Mouse (Mus musculus): ENCODE data around the gene Hoxb7.

Gene Hoxb7

DNA sequence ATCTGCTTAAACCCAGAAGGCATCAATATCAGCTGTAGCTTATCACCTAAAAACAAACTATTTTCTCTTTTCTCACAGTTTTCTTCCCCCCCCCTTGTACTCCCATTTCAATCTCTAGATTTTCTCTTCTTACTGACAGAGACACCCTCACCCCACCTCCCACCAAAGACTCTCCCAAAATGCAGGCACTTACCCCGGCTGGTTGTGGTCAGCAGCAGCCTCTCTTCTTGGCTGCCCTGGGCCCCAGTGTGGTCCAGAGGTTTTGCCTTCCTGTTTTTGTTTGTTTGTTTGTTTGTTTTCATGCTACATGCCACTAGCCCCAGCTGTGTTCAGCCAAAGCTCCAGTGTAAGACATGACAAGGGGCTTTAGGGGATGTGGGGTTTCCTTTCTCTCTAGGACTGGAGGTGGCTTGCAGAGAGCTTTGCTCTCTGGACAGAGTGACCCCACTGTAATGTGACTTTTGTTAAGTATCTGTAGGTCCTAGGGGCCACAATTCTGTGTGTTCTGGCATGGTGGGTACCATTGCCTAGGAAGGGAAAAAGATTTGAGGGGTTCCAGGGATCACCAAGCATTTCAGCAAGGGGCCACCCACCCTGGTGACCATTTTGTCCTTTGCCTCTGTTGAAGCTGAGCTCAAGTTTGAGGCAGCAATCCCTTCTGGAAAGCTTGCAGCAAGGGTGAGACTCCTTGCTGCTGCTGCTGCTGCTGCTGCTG is 18.2 kb upstream of the Hoxb7 start:
- no peak for DNase-seq

DNA sequence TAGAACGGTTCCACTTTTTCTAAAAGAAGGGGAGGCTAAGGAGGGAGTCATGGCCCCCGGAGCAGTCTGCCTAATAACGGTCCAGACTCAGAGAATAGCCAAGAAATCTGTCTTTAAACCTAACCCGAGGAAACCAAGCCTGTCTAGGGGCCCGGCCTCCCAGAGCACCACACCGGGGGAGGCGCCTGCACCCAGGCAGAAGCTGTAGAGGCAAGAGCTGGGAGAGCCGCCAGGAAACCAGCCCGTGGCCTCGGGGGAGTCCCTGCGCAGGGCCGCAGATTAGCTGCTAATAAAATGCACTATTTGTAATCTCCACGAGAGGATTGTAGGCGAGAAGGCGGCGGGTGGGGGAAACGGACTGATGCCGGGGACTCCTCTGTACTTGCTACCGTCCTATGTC is 16.6 kb upstream of the Hoxb7 start:
- no peak for DNase-seq

DNA sequence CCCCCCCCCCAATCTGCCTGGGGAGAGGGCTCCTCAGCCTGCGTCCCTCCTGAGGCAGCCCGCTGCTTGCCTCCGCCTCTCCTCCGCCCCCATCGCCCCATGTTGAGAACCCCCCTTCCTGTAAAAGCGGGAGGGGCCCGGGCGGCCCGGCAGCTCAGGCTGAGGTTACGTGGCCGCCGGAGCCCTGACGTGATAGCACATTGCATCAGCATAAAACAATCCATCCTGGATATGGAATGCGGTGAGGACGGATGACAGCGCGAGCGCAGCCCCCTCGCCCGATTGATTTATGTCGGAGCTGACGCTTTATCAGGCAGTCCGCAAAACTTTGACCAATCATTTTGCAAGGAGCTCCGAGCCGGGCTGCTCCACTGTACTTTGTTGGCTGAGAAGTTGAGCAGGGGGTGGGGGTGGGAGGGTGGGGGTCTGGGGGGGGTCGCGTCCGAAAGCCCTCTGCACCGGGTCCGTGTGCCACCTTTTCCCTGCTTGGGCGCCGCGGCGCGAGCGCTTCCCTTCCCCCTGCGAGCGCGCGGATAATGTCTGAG is 15.4 kb upstream of the Hoxb7 start, which contains the start of gene Hoxb9:
Hoxb9 (plus strand) TSS at position 462 of the 545 bp plus-strand sequence.
- no peak for DNase-seq

DNA sequence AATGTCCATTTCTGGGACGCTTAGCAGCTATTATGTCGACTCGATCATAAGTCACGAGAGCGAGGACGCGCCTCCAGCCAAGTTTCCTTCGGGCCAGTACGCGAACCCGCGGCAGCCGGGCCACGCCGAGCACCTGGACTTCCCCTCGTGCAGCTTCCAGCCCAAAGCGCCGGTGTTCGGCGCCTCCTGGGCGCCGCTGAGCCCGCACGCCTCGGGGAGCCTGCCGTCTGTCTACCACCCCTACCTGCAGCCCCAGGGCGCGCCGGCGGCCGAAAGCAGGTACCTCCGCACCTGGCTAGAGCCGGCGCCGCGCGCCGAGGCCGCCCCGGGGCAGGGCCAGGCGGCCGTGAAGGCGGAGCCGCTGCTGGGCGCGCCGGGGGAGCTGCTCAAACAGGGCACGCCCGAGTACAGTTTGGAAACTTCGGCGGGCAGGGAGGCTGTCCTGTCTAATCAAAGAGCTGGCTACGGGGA is 14.8 kb upstream of the Hoxb7 start:
- DNase-seq = no peak

DNA sequence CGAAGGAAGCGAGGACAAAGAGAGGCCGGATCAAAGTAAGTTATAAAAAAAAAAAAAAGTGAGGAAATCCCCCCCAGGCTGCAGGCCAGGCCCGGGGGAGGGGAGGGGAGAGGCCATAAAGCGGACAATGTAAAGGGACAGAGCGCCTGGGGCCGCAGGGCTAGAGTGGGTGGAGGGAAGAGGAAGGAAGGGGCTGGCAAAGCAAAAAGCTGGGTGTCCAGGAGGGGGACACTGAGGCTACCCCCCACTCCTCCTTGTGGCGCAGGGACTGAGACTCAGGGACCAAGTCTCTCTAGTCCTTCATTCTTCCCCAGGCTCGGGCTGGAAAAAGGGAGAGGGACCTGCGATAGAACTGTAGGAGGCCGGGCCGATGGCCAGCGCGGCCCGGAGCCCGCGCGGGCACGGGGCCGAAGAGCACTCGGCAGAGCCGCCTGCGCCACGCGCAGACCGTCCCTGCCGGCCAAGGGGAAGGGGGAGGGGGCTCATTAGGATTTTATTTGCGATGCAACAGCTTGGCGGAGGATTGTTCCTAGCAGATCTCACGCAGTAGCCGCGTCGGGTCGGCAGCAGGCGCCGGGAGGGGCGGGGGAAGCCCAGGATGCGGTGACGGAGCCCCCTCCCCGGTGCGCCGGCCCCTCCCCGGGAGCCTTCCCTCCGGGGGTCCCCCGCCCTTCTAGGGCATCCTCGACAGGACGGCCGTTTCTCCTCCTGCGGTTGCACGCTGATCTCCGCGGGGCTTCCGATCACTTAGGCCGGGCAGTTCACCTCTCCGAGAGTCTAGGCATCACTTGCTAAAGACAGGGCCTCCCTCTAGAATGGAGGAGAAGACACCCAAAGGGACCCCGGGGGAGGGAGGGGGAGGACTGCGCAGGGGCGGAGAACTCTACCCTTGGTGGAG is 14.2 kb upstream of the Hoxb7 start:
- no peak for DNase-seq

DNA sequence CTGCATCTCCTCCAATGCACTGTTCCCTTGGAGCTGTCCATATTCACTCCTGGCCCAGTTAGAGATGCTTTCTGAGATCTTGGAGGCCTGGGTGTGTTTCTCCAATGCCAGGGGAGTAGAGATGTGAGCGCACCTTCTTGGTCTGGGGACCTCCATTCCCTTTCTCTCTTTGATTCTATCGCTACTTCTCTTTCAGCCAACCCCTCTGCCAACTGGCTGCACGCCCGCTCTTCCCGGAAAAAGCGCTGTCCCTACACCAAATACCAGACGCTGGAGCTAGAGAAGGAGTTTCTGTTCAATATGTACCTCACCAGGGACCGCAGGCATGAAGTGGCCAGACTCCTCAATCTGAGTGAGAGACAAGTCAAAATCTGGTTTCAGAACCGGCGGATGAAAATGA is 12.0 kb upstream of the Hoxb7 start:
- no peak for DNase-seq

DNA sequence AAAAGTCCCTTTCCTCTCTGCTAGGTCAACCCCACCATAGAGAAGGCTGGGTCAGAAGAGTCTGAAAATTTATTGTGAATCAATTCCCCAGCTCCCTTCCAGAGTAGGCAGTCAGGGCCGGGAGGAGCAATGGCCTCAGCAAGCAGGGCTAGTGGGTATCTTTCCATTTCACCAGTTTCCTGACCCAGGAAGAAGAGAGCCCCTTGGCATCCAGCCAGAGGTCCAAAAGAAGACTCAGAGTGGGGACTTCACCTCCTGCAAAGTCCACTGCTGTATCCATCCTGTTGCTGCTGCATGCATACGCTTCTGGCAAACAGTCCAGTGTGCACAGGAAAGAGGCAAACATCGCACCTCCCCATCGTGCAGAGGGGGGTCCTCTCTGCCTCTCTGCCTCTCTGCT is 10.5 kb upstream of the Hoxb7 start:
- no peak for DNase-seq

DNA sequence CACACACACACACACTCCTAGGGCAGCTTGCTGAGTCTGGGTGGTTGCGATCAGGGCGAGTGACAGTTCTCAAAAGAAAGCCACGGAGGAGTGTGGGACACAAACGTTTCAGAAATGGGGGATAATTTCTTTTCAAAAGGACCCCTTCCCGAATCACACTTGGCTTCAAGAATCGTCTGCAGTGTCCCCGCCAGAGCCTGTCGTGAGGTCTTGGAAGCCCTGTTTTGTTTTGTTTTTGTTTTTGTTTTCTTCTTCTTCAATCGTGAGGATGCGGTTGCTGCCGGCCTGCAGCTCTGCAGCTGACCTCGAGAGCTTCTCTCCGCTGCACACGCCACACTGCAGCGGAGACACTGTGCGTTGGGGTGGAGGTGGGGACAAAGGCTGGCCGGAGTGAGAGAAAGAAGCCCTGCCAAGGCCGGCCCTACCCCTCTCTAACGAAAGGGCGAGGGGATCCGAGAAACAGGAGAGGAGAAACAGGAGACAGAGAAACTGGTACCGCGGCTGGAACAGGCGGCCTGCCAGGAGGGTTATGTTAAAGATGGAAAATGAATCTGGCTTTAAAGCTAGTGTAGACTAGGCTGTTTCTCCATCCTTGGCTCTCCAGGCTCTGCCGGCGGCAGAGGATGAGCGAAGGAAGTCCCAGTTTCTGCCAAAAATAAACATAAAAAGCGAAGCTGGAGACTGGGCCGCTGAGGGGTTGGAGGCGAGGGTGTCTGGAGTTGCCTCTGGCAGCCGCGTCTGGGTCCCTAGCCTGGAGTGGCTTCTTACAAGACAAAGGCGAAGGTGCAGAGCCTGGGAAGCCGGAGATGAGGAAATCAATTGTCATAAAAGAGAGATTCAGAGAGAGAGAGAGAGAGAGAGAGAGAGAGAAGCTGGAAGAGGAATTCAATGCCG is 9.0 kb upstream of the Hoxb7 start:
- DNase-seq = no peak

DNA sequence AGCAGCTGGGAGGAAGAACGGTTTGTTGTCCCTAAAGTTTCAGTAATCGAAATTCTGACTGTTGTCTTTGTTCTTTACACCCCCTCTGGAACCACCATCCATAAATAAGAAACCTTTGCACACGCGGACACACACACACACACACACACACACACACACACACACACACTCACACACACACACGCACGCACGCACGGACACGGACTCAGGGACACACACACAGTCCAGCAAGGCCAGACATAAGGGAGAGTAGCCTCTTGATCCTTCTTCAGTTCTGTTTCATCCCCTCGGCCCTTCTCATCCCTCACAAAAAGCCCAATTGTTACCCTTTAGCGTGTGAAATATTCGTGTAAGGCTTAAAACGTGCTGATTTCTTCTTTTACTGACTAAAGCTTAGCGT is 8.1 kb upstream of the Hoxb7 start:
- DNase-seq = no peak

DNA sequence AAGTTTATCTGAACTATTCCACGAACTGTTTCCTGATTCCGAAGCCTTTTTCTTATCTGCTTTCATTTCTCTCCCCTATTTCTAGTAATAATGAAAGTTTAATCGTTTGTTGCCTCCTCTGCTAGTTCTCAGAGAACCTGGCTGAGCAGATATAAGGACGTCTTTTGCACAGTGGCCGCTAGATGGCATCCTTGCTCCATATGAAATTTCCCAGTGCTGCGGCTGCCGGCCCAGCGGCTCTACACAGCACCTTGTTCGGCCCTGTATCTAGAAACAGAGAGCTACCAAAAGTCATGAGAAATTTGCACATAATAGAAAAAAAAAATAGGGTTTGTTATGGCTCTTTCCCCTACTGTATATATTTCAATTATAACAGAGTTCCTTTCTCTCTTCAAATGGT is 7.7 kb upstream of the Hoxb7 start:
- DNase-seq = peak; percentile 49 to 77

DNA sequence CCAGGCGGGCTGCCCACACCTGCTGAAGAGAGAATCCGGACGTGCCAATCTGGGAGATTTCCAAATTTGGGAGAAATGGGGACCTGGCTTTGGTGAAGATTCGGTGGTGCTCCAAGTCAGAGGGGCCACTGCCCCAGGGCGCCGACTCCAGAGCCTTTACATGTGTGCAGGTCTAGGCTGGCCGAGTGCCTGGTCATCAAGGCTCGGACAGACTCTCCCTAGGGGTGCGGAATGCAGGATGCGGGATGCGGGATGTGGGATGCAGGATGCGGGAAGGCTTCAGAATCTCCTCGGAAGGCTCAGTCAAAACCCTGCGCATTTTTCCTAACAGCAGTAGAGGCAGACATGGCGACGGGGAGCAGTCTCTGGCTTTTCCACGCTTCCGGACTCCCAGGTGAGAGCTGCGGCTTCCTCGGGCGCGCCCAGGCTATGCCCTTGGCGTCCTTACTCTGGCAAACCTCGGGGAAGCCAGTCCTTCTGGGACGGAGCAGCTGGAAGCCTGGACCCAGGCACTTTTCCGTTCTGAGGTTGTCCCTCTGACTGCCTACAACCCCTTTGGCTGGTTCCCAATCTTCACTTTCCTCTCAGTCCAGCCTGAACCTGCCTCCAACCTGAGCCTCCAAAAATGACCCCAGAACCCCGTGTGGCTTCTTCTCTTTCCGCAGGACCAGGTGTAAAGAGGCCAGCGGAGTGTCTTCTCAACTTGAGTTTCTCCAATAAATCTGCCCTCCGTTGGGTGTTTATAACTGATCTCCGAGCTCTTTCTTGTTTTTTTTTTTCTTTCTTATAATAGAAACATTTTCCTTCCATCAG is 6.8 kb upstream of the Hoxb7 start:
- DNase-seq = no peak

DNA sequence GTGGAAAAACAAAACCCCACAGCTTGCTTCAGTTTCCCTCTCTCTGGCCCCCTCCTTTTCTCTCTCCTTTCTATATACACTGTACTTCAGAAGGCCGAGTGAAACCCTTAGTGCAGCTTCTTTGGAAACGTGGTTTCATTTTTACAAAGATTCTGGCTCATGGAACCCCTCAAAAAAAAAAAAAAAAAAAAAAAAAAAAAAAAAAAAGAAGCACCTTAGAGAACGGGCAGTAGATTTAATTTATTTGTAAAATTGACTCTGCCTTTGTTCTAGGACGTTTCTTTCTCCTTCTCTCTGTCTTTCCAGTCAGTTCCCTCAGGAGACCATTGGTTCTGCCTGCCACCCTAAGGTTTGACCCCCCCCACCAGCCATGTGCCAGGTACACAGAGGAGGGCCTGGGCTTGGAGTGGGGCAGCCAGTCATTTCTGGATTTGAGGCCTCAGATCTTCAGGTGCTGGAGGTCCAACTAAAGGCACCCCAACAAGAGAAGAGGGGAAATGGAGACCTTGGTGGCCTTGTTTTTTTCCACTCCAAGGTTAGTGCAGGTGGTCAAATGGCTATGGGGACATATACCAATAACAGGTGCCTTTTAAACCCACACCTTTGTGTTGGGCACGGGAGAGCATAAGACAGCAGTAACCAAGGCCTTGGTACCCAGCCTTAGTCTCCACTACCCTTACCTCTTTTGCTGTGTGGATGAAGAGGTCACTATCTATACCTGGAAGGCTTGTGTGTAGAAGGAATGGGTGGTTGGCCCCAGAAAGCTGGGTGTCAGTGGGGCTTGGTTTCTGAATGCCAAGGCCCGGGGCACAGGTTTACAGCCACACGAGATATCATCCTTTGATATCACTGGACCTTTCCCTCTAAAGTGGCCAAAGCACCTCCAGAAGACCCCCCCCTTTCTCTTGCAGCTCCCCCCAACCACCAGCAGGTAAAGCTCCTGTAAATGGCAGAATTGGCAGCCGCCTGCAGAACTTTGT is 5.7 kb upstream of the Hoxb7 start:
- no peak for DNase-seq

DNA sequence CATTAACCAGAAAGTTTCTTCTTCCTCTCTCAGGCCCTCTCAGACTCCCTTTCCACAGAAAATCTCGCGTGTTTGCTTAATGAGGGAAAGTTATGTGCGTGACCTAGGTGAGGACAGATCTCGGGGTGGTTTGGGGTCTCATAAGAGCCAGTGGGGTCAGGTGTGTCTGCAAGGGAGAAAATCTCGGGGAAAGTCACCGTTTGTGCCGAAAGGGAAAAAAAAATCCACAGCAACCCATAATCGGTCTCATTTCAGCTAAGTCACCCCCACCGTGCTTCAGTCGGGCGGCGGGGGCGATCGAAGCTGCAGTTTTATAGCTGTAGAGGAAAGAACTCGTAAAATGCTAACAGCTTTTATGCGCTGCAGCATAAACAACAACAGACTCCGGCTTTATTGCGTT is 5.0 kb upstream of the Hoxb7 start:
- DNase-seq = no peak

DNA sequence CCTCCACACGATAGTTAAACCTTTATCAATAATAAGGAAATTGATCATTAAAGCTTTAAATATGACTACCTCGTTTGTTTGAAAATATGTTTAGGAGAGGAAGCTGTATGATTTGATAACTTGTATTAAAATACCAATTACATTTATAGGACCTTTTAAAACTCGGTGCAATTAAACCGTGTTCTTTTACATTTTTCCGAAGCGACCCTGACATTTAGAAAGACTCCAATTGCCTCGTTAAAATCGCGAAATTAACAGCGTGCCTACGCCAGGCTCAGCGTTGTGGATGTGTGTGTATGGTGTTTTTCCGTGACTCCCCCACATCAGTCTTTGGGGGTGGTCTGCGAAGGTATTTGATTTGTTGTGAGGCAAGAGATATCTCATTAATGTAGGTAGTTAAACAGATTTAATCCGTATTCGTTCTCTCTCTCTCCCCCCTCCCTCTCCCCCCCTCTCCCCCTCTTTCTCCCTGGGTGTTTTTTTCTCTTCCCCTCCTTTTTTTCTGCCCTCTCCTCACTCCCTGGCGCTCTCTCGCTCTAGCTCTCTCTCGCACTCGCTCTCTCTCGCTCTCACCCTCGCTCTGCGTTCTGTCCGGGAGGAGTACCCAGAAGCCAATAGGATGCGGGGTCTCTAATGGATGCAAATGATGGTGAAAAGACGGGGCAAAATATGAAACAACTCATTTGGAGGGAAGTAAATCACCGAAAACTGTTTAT is 4.4 kb upstream of the Hoxb7 start, which contains the start of gene Hoxb8:
Hoxb8 (plus strand) TSS at position 51 of the 716 bp plus-strand sequence.
- DNase-seq = no peak

DNA sequence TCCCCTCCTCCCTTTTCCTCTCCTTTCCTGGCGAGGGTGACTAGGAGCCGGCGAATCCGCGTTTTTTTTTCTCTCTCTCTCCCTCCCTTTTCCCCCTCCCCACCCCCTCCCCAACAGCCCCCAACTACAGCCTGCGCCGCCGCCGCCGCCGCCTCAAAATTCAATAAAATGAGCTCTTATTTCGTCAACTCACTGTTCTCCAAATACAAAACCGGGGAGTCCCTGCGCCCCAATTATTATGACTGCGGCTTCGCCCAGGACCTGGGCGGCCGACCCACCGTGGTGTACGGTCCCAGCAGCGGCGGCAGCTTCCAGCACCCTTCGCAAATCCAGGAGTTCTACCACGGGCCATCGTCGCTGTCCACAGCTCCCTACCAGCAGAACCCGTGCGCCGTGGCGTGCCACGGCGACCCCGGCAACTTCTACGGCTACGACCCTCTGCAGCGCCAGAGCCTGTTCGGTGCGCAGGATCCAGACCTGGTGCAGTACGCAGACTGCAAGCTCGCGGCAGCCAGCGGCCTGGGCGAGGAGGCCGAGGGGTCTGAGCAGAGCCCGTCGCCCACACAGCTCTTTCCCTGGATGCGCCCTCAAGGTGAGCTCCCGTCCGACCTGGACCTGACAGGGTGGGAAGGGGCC is 3.5 kb upstream of the Hoxb7 start:
- DNase-seq = no peak

DNA sequence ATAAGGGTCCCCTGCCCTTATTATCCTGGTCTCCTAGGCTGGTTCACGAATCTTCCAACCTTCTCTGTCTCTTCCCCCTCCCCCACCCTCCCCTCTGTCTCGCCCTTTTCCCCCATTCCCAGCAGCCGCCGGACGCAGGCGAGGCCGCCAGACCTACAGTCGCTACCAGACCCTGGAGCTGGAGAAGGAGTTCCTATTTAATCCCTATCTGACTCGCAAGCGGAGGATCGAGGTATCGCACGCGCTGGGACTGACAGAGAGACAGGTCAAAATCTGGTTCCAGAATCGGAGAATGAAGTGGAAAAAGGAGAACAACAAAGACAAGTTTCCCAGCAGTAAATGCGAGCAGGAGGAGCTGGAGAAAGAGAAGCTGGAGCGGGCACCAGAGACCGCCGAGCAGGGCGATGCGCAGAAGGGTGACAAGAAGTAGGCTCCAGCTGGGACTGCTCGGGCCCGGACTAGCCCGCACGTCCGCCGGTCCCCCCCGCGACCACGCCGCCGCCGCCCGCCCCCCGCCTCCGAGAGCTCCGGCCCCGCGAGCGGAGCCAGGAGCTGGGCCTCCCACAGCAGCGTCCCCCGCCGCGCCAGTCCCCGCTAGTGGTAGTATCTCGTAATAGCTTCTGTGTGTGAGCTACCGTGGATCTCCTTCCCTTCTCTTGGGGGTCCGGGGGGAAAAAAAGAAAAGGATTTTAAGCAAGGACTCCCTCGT is 2.2 kb upstream of the Hoxb7 start:
- DNase-seq = peak in 1 of 2 experiments; percentile 46

DNA sequence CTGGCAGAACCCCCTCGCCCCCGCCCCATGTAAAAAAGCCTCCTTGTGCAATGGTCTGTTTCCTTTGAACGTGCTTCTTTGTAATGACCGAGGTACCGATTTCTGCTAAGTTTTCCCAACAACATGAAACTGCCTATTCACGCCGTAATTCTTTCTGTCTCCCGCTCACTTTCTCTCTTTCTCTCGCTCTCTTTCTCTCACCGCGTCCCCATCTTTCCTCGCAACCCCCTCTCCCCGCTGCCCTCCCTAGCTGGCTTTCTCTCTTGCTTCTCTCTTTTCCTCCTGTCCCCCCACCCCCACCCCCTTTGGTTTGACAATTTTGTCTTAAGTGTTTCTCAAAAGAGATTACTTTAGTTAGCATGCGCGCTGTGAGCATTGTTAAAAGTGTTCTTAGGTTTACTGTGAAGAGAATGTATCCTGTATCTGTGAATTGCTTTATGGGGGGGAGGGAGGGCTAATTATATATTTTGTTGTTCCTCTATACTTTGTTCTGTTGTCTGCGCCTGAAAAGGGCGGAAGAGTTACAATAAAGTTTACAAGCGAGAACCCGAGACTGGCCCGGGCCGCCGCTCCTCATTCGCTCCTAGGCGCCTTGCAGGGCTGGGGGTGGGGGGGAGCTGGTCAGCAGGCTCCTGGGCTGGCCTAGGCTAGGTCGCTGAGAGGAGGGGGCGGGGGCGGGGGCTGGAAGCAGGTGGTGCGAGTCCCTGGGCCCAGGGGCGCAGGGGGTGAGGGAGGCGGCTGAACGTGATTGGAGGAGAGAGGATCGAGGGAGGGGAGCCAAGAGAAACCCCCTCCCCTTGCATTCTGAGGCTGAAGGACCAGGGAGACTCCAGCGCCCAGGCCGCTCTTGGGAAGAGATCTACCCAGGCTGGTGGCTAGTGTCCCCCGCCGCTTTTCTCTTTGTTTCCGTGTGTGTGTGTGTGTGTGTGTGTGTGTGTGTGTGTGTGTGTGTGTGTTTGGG is 1.4 kb upstream of the Hoxb7 start:
- no peak for DNase-seq

All from spleen, adult 18-20 months (tissue).